Mouse (Mus musculus): Measurements from ENCODE around the gene Olfr695.
"Not testable (repeated sequence)": the region's sequence is repeated elsewhere in the genome, so short reads cannot be mapped to it uniquely, and the experiment has no call there.

The Olfr695 gene

GRCm38 (mm10) chr7:106716296-106716695 is at the start of gene Olfr695:
TSS of gene Olfr695 (minus strand) at chr7:106716396.
- DNase-seq (ENCODE audit: low read depth, low spot score) = no peak

DNA sequence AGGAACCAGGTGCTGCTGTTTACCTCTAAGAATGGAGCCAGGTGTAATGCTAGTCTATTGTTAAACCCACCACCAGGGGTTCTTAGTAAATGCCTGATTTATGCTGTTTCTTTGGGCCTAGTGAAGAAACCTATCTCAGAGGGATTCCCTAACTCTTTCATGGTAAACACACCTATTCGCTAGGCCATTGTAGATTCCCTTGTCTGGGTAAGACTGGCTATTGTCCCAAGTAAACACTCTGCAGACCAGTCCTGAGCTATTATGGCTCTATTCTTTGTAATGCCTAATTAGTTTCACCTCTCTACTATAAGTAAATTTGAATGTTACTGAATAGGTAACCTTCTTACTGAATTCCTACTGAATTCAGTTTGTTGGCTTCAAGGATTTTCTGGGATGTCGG is 44.8 kb upstream of the Olfr695 start:
- DNase-seq (ENCODE audit: low read depth, low spot score) = not testable (repeated sequence)

DNA sequence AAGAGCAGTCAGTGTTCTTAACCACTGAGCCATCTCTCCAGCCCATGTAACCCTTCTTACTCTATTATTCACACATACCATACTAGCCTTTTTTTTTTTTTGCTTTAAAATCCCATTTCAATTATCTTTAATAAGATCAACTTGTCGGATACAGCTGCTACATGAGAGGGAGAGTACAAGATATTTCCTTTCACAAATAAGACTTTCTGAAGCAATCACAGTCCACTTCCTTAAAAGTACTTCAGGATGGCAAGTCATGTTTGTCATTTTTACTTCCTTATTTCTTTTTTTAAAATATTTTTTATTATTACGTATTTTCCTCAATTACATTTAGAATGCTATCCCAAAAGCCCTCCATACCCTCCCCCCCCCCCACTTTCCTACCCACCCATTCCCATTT is 42.6 kb upstream of the Olfr695 start:
- no peak for DNase-seq (ENCODE audit: low read depth, low spot score)

DNA sequence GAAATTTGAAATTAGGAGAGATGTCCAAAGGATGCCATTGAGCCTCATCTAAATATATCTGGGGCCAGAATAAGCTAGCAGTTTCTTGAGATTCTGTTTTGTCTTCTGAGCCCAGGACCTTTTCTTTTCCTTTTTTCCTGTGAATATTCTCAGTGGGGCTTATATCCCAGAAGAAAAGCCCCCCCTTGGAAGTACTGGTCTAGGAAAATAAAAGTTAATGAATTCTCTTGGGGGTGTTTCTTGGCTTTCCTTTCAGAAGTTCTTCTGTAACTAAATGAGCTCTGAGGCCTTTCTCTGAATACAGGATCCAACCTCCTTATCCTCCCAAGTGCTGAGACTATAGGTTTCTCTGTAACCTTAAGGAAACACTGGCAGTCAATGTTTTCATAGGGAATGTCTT is 39.1 kb upstream of the Olfr695 start, which contains the start of gene Olfr698:
Gene Olfr698 (minus strand): TSS at position 101 of the 400 bp plus-strand sequence.
- DNase-seq (ENCODE audit: low read depth, low spot score) = no peak

- no peak for DNase-seq (ENCODE audit: low read depth, low spot score)
Observed at GRCm38 (mm10) chr7:106745811-106746210, 29.6 kb upstream of the Olfr695 start.

- no peak for DNase-seq (ENCODE audit: low read depth, low spot score)
Observed at GRCm38 (mm10) chr7:106742343-106742742, 26.1 kb upstream of the Olfr695 start, which contains the start of gene Olfr697. TSS of gene Olfr697 (minus strand) at chr7:106742443.

DNA sequence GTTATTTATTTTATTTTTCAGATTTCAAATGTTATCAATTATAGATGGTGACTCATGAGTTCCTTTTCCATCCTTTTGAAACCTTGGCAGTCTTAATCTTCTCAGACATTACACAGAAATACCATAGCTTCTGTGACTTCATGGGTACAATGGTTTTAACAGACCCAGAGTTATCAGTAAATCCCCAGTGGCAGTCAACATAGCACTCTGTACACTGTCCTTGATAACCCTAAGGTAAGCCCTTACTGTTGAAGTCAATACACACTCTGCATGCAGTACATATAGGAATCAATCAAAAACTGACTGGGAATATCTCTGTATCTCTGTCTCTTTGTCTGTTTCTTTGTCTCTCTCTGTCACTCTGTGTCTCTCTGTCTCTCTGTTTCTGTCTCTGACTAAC is 20.8 kb upstream of the Olfr695 start:
- DNase-seq (ENCODE audit: low read depth, low spot score) = no peak

DNA sequence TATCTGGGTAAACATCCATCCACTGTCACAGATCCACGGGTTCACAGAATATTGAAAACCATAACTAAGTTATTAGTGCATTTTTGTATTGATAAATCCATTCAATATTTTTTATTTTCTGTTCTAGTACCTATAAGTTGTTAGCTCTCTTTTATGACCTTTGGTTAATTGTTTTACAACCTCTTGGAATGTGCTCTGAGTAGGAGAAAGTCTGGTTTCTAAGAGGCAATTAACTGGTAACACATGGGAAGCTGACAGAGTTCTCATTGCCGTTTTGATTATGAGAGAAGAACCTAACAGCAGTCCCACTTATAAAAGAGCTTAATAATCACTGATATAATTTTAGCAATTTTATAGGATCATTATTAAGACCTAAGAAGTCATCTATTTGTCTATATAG is 17.5 kb upstream of the Olfr695 start:
- DNase-seq (ENCODE audit: low read depth, low spot score) = no peak

DNA sequence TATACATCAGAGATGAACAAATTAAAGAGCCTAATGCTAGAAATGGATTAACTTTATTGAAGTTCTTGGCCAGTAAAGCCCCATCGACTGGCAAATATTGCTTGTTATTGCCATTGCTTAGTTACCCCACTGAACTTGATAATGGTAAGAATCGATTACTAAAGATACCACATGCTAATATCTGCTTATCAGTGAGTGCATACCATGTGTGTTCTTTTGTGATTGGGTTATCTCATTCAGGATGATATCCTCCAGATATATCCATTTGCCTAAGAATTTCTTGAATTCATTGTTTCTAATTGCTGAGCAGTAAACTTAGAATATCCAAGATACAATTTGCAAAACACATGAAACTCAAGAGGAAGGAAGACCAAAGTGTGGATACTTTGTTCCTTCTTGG is 9.5 kb upstream of the Olfr695 start:
- DNase-seq (ENCODE audit: low read depth, low spot score) = not testable (repeated sequence)

GRCm38 (mm10) chr7:106711463-106711862 is 4.7 kb downstream of the Olfr695 start:
- no peak for DNase-seq (ENCODE audit: low read depth, low spot score)

- DNase-seq (ENCODE audit: low read depth, low spot score) = not testable (repeated sequence)
Observed at GRCm38 (mm10) chr7:106707705-106708104, 8.5 kb downstream of the Olfr695 start.

DNA sequence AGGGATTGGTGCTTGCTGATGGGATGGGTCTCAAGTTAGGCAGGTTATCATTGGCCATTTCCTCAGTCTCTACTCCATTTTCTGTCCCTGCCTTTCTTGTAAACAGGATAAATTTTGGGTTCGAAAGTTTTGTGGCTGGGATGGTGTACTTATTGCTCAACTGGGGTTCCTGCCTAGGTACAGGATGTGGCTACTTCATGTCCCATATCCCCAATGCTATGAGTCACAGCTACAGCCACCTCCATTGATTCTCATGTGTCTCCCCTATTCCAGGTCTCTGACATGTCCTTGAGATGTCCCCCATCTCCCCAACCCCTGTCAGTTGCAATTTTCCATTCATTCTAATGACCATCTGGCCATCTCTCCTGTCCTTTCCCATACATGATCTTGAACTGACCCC is 19.3 kb downstream of the Olfr695 start:
- DNase-seq (ENCODE audit: low read depth, low spot score) = no peak

GRCm38 (mm10) chr7:106692976-106693375 is 23.2 kb downstream of the Olfr695 start:
- DNase-seq (ENCODE audit: low read depth, low spot score) = no peak

DNA sequence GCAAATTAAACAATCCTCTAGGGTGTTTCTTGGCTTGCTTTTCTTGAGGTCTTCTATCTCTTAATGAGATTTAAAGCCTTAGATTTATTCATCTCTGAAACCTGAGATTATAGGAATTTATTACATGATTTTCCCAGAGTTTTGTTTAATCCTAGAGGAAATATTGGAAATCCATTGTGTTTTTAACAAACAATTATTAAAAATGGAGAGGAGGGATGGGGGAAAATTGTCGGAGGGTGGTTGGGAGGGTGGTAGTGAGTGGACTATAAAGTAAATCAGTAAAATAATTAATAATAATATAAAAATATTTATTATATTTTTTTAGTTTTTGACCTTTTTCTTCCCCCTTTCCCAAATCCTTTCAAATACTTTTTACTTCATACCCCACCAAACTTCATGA is 24.5 kb downstream of the Olfr695 start, which contains the start of gene Olfr694:
Gene Olfr694 (minus strand): TSS at position 101 of the 400 bp plus-strand sequence.
- DNase-seq (ENCODE audit: low read depth, low spot score) = no peak

DNA sequence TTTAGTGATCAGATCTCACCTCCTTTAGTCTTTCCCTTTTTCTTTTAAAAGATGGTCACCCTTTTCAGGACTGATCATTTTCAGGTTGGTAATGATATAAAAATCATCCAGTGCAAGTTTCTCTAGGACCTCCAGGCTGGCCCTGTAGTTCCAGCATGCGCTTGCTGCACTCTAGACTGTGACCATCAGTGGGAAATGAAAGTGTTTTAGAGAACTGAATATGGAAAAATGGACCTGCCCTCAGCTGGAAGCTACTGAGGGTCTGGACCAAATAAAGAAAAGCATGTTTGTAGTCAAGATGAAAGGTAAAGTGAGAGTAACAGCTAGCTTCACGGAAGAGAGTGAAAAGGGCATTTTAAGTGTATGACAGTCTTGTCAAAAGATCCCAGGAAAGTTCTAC is 30.8 kb downstream of the Olfr695 start:
- DNase-seq (ENCODE audit: low read depth, low spot score) = no peak

- DNase-seq (ENCODE audit: low read depth, low spot score) = no peak
Observed at GRCm38 (mm10) chr7:106680484-106680883, 35.7 kb downstream of the Olfr695 start, which contains the start of gene Olfr693. TSS of gene Olfr693 (minus strand) at chr7:106680584.

All from CD4-positive helper T cell, adult 2 months (primary cell).